Mouse (Mus musculus) thymus, adult 2 months (tissue): ENCODE measurements around the gene Tmem252.

Experiments used
- CTCF ChIP-seq: fragments of 200-500 bp; IDR thresholded peaks from 2 replicates; pipeline ENCODE4 v1.5.1; 2012; ENCODE audit warnings: mild to moderate bottlenecking, control low read depth, low read length, moderate library complexity, borderline replicate concordance; ENCODE audit not compliant: control insufficient read depth, poor library complexity, insufficient read depth; ENCODE audit errors: extremely low read depth
- POLR2A ChIP-seq: fragments of 200-500 bp; IDR thresholded peaks from 2 replicates; pipeline ENCODE4 v1.6.1; 2012; ENCODE audit warnings: mild to moderate bottlenecking, low read length, control low read depth, moderate library complexity; ENCODE audit not compliant: control insufficient read depth, poor library complexity, insufficient read depth; ENCODE audit errors: extremely low read depth

GRCm38 (mm10) chr19:24667527-24667926 lies 6.3 kb upstream of the Tmem252 start:
- TF ChIP-seq CTCF, result no peak
- TF ChIP-seq POLR2A, result no peak
